Mouse (Mus musculus): ENCODE data around the gene Cd300a. TPM values are rescaled to one million over a fixed set of nuclear protein-coding genes. Genes with fewer than 3 reads are reported as not detected.
"Not testable (repeated sequence)": the region's sequence is repeated elsewhere in the genome, so short reads cannot be mapped to it uniquely, and the experiment has no call there.

The Cd300a gene
- polyA plus RNA-seq, 1 experiment: 0.54 TPM

- no peak for DNase-seq (ENCODE audit: extremely low spot score in 1 of 2, low spot score in 1 of 2)
Measured at GRCm38 (mm10) chr11:114898026-114898425, 8.2 kb downstream of the Cd300a start.

- DNase-seq (ENCODE audit: extremely low spot score in 1 of 2, low spot score in 1 of 2): no peak
Measured at GRCm38 (mm10) chr11:114903224-114903623, 13.4 kb downstream of the Cd300a start.

GRCm38 (mm10) chr11:114907567-114907966, 17.7 kb downstream of the Cd300a start:
- DNase-seq (ENCODE audit: extremely low spot score in 1 of 2, low spot score in 1 of 2): no peak

- no peak for DNase-seq (ENCODE audit: extremely low spot score in 1 of 2, low spot score in 1 of 2)
Measured at GRCm38 (mm10) chr11:114908086-114908485, 18.2 kb downstream of the Cd300a start.

GRCm38 (mm10) chr11:114909538-114909937, 19.7 kb downstream of the Cd300a start:
- not testable (repeated sequence) for DNase-seq (ENCODE audit: extremely low spot score in 1 of 2, low spot score in 1 of 2)

- peak; percentile 49 to 92 for DNase-seq (ENCODE audit: extremely low spot score in 1 of 2, low spot score in 1 of 2)
Measured at GRCm38 (mm10) chr11:114912847-114913246, 23.0 kb downstream of the Cd300a start.

GRCm38 (mm10) chr11:114914978-114915377, 25.1 kb downstream of the Cd300a start:
- DNase-seq (ENCODE audit: extremely low spot score in 1 of 2, low spot score in 1 of 2): no peak

DNA sequence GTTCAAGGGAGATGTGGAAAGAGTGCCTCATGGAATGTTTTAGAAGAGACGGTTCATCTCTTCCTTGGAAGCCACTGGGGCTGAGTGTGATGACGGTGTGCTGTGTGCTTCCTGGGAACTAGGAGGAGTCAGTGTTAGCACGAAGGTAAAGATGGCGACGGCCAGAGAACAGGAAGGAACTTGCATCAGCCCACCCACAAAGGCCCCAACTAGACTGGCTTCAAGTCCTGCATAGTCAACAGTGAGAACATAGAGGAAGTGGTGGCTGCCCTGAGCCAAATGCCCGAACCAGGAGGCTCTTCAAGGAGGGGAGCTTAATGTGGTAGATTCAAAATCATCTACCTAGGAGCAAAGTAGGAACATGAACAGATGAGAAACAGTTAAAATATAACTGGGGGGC, 27.3 kb downstream of the Cd300a start:
- DNase-seq (ENCODE audit: extremely low spot score in 1 of 2, low spot score in 1 of 2): no peak

GRCm38 (mm10) chr11:114922439-114922838, 32.6 kb downstream of the Cd300a start:
- DNase-seq (ENCODE audit: extremely low spot score in 1 of 2, low spot score in 1 of 2): peak; percentile 66 to 74

DNA sequence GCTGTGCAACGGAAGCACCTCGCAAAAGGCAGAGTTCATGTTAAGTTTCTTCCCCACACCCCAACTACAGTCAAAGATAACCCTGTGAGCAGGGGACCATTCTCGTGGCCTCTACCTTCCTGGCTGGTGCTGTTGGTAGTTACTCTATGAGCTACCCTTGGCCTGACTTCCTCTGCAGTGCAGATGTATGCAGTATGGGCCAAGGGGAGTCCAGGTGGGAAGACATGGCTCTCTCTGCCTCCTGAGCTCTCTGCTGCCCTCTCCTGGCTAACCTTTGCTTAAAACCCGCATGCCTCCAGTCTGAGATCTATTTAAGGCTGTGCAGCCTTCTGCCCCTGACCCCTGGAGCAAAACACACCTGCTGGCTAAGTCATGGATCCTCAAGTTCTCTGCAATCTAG, 34.1 kb downstream of the Cd300a start:
- no peak for DNase-seq (ENCODE audit: extremely low spot score in 1 of 2, low spot score in 1 of 2)

DNA sequence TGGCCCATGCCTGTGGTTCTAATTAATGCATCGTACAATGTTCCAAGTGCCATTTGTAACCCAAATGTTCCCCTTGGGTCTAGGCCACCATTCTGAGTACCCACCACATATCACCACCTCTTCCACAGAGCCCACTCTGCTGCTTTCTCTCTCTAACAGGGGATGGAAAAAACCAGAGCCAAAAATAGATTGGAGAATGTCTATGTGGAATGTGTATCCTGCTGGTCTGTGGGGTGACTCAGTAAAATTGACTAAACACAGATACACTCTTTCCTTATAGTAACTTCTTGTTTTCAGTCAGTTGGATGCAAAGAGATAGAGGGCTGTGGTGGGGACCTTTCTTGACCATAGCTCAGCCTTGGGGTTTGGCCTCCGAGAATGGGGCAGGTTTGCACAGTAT, 39.7 kb downstream of the Cd300a start:
- DNase-seq (ENCODE audit: extremely low spot score in 1 of 2, low spot score in 1 of 2): no peak

GRCm38 (mm10) chr11:114931041-114931440, 41.2 kb downstream of the Cd300a start:
- DNase-seq (ENCODE audit: extremely low spot score in 1 of 2, low spot score in 1 of 2): no peak

DNA sequence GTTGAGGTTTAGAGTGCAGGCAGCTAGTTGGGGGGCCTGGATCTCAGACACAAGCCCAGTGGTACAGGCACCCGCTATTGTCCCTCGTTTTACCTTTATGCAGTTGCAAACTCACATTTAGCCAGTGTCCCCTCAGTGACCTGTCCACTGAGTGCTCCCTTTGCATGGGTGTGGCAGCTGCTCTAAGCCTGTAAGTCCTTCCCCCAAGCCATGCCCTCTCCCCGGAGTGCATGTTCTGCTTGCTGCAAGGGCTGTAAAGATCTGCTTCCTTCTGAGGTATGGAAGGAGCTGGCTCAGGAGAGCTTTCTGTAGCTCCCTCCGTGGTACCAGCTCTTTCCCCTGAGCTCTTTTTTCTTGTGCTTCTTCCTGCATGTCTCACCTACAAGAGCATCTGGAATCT, 43.8 kb downstream of the Cd300a start:
- no peak for DNase-seq (ENCODE audit: extremely low spot score in 1 of 2, low spot score in 1 of 2)

DNA sequence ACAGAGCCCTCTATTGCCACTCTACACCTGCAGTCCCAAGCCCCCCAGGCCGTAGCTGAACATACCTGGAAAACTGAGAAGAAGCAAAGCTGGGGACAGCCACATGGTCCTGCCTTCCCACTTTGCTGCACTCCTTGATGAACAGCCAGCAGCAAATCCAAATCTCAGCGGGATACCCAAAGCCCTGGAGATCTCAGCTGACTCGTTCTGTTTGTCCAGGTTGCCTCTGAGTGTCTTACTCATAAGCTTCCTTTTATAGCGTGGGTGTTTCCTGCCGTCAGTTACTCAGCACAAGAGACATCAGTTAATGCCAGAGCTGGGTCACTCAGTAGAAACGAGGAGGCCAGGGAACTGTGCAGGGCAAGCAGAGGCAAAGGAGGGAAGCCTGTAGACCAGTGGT, 44.3 kb downstream of the Cd300a start, which contains the start of gene Cd300lb:
TSS of gene Cd300lb (minus strand) at position 243 of the 400 bp plus-strand sequence.
- DNase-seq (ENCODE audit: extremely low spot score in 1 of 2, low spot score in 1 of 2): no peak

Other genes starting within 250 kb of the Cd300a start
- gene Rpl38, start 221.5 kb upstream of the Cd300a start, polyA plus RNA-seq (2012; rRNA removed): 1,969 and 2,066 TPM in 2 replicates
- 19.0 and 20.1 TPM in 2 replicates for gene Ttyh2, start 214.6 kb upstream of the Cd300a start, polyA plus RNA-seq (2012; rRNA removed)
- gene Dnaic2, start 162.6 kb upstream of the Cd300a start, polyA plus RNA-seq (2012; rRNA removed): 2.5 and 2.9 TPM in 2 replicates
- gene Kif19a, start 124.7 kb upstream of the Cd300a start, polyA plus RNA-seq (2012; rRNA removed): 5.0 and 5.8 TPM in 2 replicates
- 55.1 and 55.7 TPM in 2 replicates for gene Btbd17, start 94.1 kb upstream of the Cd300a start, polyA plus RNA-seq (2012; rRNA removed)
- gene Gpr142, start 91.1 kb upstream of the Cd300a start, polyA plus RNA-seq (2012; rRNA removed): 0.08 TPM in 1 of 2 replicates, not detected in the other
- gene Gprc5c, start 38.9 kb upstream of the Cd300a start, polyA plus RNA-seq (2012; rRNA removed): 3.5 and 4.7 TPM in 2 replicates
- gene Cd300lb, start 44.3 kb downstream of the Cd300a start, polyA plus RNA-seq (2012; rRNA removed): 0.22 and 0.59 TPM in 2 replicates
- gene Cd300c, start 79.1 kb downstream of the Cd300a start, polyA plus RNA-seq (2012; rRNA removed): not detected in 2 replicates
- 0.08 and 0.16 TPM in 2 replicates for gene Cd300ld, start 99.9 kb downstream of the Cd300a start, polyA plus RNA-seq (2012; rRNA removed)
- 5.3 and 7.1 TPM in 2 replicates for gene Cd300c2, start 111.8 kb downstream of the Cd300a start, polyA plus RNA-seq (2012; rRNA removed)
- 0.30 TPM in 1 of 2 replicates, not detected in the other for gene Cd300ld2, start 126.2 kb downstream of the Cd300a start, polyA plus RNA-seq (2012; rRNA removed)
- 0.30 and 0.55 TPM in 2 replicates for gene Cd300ld4, start 137.0 kb downstream of the Cd300a start, polyA plus RNA-seq (2012; rRNA removed)
- 0.86 TPM in 1 of 2 replicates, not detected in the other for gene Cd300ld5, start 147.7 kb downstream of the Cd300a start, polyA plus RNA-seq (2012; rRNA removed)
- gene Cd300ld3, start 158.4 kb downstream of the Cd300a start, polyA plus RNA-seq (2012; rRNA removed): 0.68 and 0.86 TPM in 2 replicates
- gene Cd300e, start 172.1 kb downstream of the Cd300a start, polyA plus RNA-seq (2012; rRNA removed): 0.06 and 0.22 TPM in 2 replicates
- 22.7 and 25.3 TPM in 2 replicates for gene Rab37, start 201.4 kb downstream of the Cd300a start, polyA plus RNA-seq (2012; rRNA removed)
- 0.12 and 0.29 TPM in 2 replicates for gene Cd300lf, start 244.0 kb downstream of the Cd300a start, polyA plus RNA-seq (2012; rRNA removed)